ENCODE assay signal across 20 mouse cellular contexts in the genomic region with DNA sequence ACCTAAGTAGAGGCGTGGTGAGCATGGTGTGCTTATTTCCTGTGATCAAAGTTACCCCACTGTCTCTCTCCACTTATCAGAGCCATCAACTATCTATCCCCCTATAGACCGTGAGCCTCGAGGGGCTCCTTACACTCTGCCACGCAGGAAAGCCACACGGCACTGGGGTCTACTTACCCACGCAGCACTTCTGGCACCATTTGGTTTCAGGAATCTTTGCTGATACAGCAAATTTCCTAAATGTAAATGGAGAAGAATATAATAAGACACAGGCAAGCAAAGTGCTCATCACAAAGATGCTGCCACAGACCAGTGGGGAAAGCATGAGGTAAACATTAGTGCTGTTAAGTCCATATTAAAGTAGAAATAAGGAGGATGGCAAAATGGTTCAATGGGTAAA. TPM values are rescaled to one million over a fixed set of nuclear protein-coding genes. Genes with fewer than 3 reads are reported as not detected.
"Had no signal": no experiment of that assay in that cellular context is flagged by ENCODE, and none has a peak within 500 bp of the region (broad histone marks: within the 10 kb centered on the region; RNA-seq: fewer than 3 reads in every experiment).

No protein-coding gene starts in this region.

- H3K4me2 ChIP-seq: lung, embryonic 14.5 days; midbrain, embryonic 12.5 days; neural tube, embryonic 13.5 days; neural tube, embryonic 15.5 days had no signal

- H3K4me3 ChIP-seq: midbrain, embryonic 10.5 days; midbrain, embryonic 12.5 days; myocyte; neural tube, embryonic 13.5 days; neural tube, embryonic 15.5 days had no signal

- DNase-seq: lung, adult 18-20 months; lung, embryonic 14.5 days; lung, postnatal 10 days; lung, postnatal 4 days; midbrain, embryonic 14.5 days; retina, postnatal 1 day; right cerebral cortex, adult 18-20 months; right cerebral cortex, postnatal 25 days; right cerebral cortex, postnatal 4 days; spleen, adult 18-20 months; thymus, adult 18-20 months; thymus, postnatal 14 days; thymus, postnatal 36 days had no signal

- H3K9me3 ChIP-seq: neural tube, embryonic 15.5 days had no signal

- H3K4me1 ChIP-seq: midbrain, embryonic 10.5 days; midbrain, embryonic 12.5 days; neural tube, embryonic 13.5 days; neural tube, embryonic 15.5 days had no signal

- H3K9ac ChIP-seq: lung, embryonic 14.5 days; midbrain, embryonic 12.5 days; neural tube, embryonic 13.5 days; neural tube, embryonic 15.5 days had no signal

- H3K27ac ChIP-seq: midbrain, embryonic 10.5 days; midbrain, embryonic 12.5 days; neural tube, embryonic 13.5 days; neural tube, embryonic 15.5 days had no signal

- H3K27me3 ChIP-seq: midbrain, embryonic 12.5 days; neural tube, embryonic 13.5 days; neural tube, embryonic 15.5 days had no signal

RNA-seq across cellular contexts. Expression of a gene that starts 26.2 kb away (rescaled TPM):
- total RNA-seq: megakaryocyte-erythroid progenitor cell, adult 5-6 weeks had no signal
- polyA plus RNA-seq: small intestine, adult 2 months had no signal
